Mouse (Mus musculus) cerebellum, adult 2 months (tissue): ENCODE results near the gene Chst5.

Experiments
- CTCF ChIP-seq: fragments of 200-500 bp; IDR thresholded peaks from 2 replicates; pipeline ENCODE4 v1.5.1; 2011; ENCODE audit warnings: low read depth, mild to moderate bottlenecking, control low read depth, low read length, moderate library complexity, borderline replicate concordance; ENCODE audit not compliant: insufficient read depth
- POLR2A ChIP-seq: fragments of 200-500 bp; IDR thresholded peaks from 2 replicates; pipeline ENCODE4 v1.6.1; 2011; ENCODE audit warnings: low read length, control low read depth, borderline replicate concordance; ENCODE audit not compliant: insufficient read depth

GRCm38 (mm10) chr8:111939516-111940142 is 29.4 kb upstream of the Chst5 start:
- TF ChIP-seq POLR2A (no peak), CTCF (no peak)
